Mouse (Mus musculus) forebrain, embryonic 10.5 days (tissue): Measurements from ENCODE around the gene Vsig10. TPM values are rescaled to one million over a fixed set of nuclear protein-coding genes. Genes with fewer than 3 reads are reported as not detected.

ENCODE experiments used
- polyA plus RNA-seq: library from polyadenylated mRNA; unstranded; fragments of >200 nt; fragmentation: Nextera tagmentation; extraction: Ambion mirVana; gene quantifications from 2 replicates; pipeline ENCODE4 v1.2.1, GENCODE M21; 2016

The Vsig10 gene
- polyA plus RNA-seq, 1 experiment from 2014 or later: 4.3 TPM

Other genes with a start within 250 kb of the Vsig10 start
- gene Suds3, start 203.0 kb upstream of the Vsig10 start, polyA plus RNA-seq: 78.5 and 81.4 TPM in 2 replicates
- 9.3 and 9.4 TPM in 2 replicates for gene Taok3, start 199.0 kb upstream of the Vsig10 start, polyA plus RNA-seq
- gene Pebp1, start 31.5 kb upstream of the Vsig10 start, polyA plus RNA-seq: 966 and 1,001 TPM in 2 replicates
- gene Wsb2, start 38.2 kb downstream of the Vsig10 start, polyA plus RNA-seq: 45.4 and 46.7 TPM in 2 replicates
- gene Rfc5, start 70.0 kb downstream of the Vsig10 start, polyA plus RNA-seq: 155 TPM in 2 replicates
- gene Ksr2, start 94.9 kb downstream of the Vsig10 start, polyA plus RNA-seq: 0.26 and 0.40 TPM in 2 replicates